Mouse (Mus musculus) kidney, adult 18-20 months (tissue): ENCODE measurements around the gene Rasgrp1.

Source experiments
- DNase-seq: peaks from one replicate; pipeline ENCODE4 v3.0.0; 2021

The Rasgrp1 gene

GRCm38 (mm10) chr2:117241953-117242352, 100.8 kb downstream of the Rasgrp1 start:
- DNase-seq, result no peak

- peak; percentile 72 for DNase-seq
These were observed 111.5 kb downstream of the Rasgrp1 start for GRCm38 (mm10) chr2:117231257-117231656.

- no peak for DNase-seq
These were observed 112.5 kb downstream of the Rasgrp1 start for GRCm38 (mm10) chr2:117230261-117230660.
